Mouse (Mus musculus): ENCODE results near the gene Atxn1.

The Atxn1 gene

DNA sequence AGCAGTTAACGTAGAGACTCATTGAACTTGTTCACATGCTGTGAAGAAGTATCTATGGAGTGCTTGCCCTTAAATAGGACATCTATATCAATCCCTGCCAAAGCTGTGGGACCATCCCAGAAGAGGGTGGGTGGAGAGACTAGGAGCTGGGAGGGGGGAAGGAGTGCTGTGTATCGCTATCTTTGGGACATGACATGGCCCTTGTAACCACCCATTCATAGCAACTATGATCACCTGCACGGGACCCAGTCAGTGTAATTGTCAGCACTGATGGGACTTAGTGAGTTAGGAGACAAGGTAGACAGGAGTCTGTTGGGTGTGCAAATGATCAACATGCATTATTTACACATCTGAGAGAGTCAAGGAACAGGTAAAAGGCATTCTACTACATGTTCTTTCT lies 405.6 kb downstream of the Atxn1 start:
- in situ Hi-C loops (cut with MboI; ENCODE audit: low pct_unique_long_range_greater_than_20kb in 1 of 2, low sequenced_read_pairs in 2 of 2, unreplicated experiment in 1 of 2) = no loop called here

DNA sequence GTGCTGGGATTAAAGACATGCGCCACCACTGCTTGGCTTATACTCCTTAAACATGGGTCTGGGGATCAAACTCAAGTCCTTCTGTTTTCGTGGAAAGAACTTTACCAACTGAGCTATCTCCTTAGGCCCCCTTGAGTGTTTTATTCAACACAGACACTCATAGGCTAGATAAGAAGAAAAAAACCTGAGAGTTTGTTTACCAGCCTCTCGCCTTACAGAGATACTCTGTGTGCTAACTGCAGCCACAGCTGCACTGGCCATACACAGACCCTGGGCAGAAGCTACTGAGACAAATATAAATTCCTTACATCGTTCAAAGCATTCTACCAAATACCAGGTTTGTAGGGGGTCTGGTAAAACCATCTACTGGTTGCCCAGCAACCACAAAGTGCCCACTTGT lies 406.4 kb downstream of the Atxn1 start:
- in situ Hi-C loops (cut with MboI; ENCODE audit: low pct_unique_long_range_greater_than_20kb in 1 of 2, low sequenced_read_pairs in 2 of 2, unreplicated experiment in 1 of 2) = no loop called here

DNA sequence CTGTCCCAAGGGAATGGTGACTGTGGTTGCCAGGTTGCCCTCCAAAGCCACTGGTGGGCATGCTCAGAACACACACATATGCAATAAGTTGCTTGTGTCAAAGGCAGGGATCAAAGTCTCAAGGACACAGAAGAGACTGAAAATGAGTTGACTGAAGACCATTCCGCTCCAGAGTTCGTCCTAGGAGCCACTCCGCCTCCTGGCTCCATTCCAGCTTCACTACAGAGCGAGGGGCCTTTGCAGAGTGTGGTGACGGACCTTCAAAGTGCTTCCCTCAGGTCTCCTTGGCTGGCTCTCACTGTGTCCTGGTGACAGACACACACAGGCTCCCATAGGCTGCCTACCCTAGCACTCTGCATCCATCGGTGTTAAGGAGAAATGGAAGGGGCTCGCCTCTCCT lies 411.1 kb downstream of the Atxn1 start:
- in situ Hi-C loops (cut with MboI; ENCODE audit: low pct_unique_long_range_greater_than_20kb in 1 of 2, low sequenced_read_pairs in 2 of 2, unreplicated experiment in 1 of 2) = no loop called here

DNA sequence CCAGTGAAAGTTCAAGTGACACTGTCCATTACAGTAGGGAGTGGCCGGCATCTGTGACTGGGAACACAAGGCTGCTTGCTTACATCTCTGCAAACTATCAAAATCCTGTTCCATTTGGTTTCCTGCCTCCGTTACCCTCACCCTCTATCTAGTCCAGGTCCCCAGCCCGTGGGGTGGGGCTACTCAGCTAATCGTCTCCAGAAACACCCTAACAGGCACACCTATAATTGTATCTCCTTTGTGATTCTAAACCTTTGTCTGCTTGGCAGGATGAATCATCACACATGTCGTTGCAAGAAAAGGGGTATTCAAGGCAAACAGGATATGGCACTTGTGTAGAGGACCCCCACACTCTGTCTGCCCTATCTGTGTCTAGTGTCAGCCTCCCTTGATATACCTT lies 417.3 kb downstream of the Atxn1 start:
- in situ Hi-C loops (cut with MboI; ENCODE audit: low pct_unique_long_range_greater_than_20kb in 1 of 2, low sequenced_read_pairs in 2 of 2, unreplicated experiment in 1 of 2) = no loop called here

DNA sequence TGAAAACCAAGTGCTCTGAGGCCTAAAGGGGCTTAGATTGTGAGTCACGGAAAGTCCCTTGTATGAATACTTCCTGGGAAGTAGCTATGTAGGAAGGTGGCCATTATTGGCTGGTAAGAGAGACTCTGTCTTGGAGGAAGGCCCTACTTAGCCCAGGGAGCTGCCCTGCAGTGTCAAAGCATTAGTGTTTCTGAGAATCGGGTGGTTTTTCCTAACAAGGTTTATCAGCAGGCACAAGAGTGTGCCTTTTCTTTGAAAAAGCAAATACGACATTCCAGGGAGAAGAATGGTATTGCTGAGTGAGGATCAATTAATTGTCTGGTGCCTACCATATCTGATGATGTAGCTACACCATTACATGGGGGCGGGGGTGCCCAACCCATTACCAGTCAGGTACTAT lies 417.9 kb downstream of the Atxn1 start:
- in situ Hi-C loops (cut with MboI; ENCODE audit: low pct_unique_long_range_greater_than_20kb in 1 of 2, low sequenced_read_pairs in 2 of 2, unreplicated experiment in 1 of 2) = no loop called here

GRCm38 (mm10) chr13:45545974-45546373 lies 418.8 kb downstream of the Atxn1 start:
- in situ Hi-C loops (cut with MboI; ENCODE audit: low pct_unique_long_range_greater_than_20kb in 1 of 2, low sequenced_read_pairs in 2 of 2, unreplicated experiment in 1 of 2) = no loop called here

GRCm38 (mm10) chr13:45539205-45539568 lies 425.6 kb downstream of the Atxn1 start:
- in situ Hi-C loops (cut with MboI; ENCODE audit: low pct_unique_long_range_greater_than_20kb in 1 of 2, low sequenced_read_pairs in 2 of 2, unreplicated experiment in 1 of 2) = no loop called here

DNA sequence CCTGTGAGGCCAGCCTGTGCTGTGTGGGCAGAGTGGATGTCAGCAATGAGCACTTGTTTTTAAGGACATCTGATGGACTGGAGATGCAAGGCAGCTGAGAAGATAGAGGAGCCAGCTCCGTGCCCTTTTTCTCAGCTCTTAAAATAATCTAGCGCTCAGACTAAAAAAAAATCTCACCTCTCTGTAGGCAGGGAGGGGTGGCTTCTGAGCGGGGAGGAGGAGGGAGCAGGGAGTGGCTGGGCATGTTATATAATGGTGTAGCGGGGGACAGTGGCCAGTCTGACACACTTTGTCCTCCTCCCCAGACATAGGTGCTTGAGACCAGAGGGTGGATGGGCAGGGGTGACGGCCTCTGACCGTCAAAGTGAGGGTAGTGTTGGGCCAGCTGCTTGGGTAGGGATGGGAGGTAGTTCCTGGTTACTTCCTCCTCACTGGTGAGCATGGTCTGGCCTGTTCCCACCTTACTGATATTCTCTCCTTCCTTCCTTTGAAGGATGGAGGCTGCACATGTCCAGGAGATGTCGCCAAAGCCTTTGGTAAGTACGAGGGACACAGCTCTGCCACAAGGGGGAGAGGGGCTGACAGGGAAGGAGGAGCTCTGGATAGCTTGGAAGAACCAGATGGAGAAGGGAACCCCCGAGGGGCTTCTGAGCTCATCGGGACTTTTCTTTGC lies 426.1 kb downstream of the Atxn1 start:
- in situ Hi-C loops (cut with MboI; ENCODE audit: low pct_unique_long_range_greater_than_20kb in 1 of 2, low sequenced_read_pairs in 2 of 2, unreplicated experiment in 1 of 2) = no loop called here

GRCm38 (mm10) chr13:45538091-45538490 lies 426.7 kb downstream of the Atxn1 start:
- in situ Hi-C loops (cut with MboI; ENCODE audit: low pct_unique_long_range_greater_than_20kb in 1 of 2, low sequenced_read_pairs in 2 of 2, unreplicated experiment in 1 of 2) = no loop called here

- in situ Hi-C loops (cut with MboI; ENCODE audit: low pct_unique_long_range_greater_than_20kb in 1 of 2, low sequenced_read_pairs in 2 of 2, unreplicated experiment in 1 of 2) = no loop called here
Measured at GRCm38 (mm10) chr13:45537110-45537509, 427.7 kb downstream of the Atxn1 start.

GRCm38 (mm10) chr13:45535731-45536453 lies 428.9 kb downstream of the Atxn1 start:
- in situ Hi-C loops (cut with MboI; ENCODE audit: low pct_unique_long_range_greater_than_20kb in 1 of 2, low sequenced_read_pairs in 2 of 2, unreplicated experiment in 1 of 2) = no loop called here

- in situ Hi-C loops (cut with MboI; ENCODE audit: low pct_unique_long_range_greater_than_20kb in 1 of 2, low sequenced_read_pairs in 2 of 2, unreplicated experiment in 1 of 2) = no loop called here
Measured at GRCm38 (mm10) chr13:45530754-45531153, 434.1 kb downstream of the Atxn1 start.

DNA sequence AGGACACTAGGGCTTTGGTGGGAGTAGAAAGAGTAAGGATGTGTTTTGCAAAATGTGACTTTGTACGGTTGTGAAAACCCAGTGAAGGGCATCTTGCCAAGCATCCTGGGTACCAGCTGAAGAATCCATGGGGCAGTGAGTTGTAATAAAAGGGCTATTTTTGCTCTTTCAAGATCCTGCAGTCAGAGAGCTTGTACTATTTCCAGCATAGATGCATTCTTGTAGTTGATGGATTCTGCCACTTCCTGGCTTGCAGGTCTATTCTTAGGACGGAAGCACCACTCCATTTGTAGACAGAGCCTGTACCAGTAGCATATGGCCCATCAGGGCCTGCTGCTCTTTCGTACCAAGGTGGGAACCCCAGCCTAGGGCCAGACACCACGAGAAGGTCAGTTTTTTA lies 436.0 kb downstream of the Atxn1 start:
- in situ Hi-C loops (cut with MboI; ENCODE audit: low pct_unique_long_range_greater_than_20kb in 1 of 2, low sequenced_read_pairs in 2 of 2, unreplicated experiment in 1 of 2) = no loop called here

GRCm38 (mm10) chr13:45527232-45527964 lies 437.4 kb downstream of the Atxn1 start:
- in situ Hi-C loops (cut with MboI; ENCODE audit: low pct_unique_long_range_greater_than_20kb in 1 of 2, low sequenced_read_pairs in 2 of 2, unreplicated experiment in 1 of 2) = no loop called here

DNA sequence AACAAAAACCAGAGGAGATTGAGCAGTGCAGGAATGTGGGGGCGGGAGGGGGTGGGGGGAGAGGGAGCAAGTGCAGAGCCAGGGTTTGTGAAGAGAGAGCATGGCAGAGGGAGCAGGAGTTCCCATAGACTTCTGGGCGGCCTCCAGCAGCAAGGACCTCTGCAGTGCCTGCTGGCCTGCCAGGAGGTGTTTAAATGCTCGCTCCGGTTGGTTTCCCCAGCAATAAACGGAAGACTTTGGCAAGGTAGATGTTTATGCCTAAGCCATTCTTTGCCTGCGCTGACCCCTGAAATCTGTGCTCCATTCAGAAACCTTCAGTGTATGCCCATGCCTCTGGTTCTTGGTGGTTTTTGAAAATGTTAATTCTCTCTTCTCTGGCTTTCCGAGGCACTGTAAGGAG lies 438.6 kb downstream of the Atxn1 start:
- in situ Hi-C loops (cut with MboI; ENCODE audit: low pct_unique_long_range_greater_than_20kb in 1 of 2, low sequenced_read_pairs in 2 of 2, unreplicated experiment in 1 of 2) = no loop called here

GRCm38 (mm10) chr13:45524791-45525435 lies 439.9 kb downstream of the Atxn1 start:
- in situ Hi-C loops (cut with MboI; ENCODE audit: low pct_unique_long_range_greater_than_20kb in 1 of 2, low sequenced_read_pairs in 2 of 2, unreplicated experiment in 1 of 2) = no loop called here

DNA sequence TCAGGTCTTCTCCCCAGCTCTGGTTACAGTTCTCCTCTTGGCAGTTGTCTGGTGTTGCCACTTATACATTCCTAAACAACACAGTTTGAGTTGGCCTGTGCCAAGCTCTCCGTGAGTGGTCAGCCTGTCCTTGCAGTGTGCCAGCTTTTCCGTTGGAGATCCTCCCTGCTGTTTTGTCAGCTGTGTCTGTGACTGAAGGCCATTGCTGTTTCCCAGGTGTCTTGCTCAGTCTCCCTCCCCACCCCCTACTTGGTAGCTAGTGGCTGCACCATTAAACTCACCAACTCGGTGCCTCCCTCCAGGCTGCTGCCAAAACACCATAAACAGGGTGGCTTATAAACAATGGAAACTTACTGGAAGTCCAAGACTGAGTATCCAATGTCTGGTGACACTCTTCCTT lies 440.5 kb downstream of the Atxn1 start:
- in situ Hi-C loops (cut with MboI; ENCODE audit: low pct_unique_long_range_greater_than_20kb in 1 of 2, low sequenced_read_pairs in 2 of 2, unreplicated experiment in 1 of 2) = no loop called here

DNA sequence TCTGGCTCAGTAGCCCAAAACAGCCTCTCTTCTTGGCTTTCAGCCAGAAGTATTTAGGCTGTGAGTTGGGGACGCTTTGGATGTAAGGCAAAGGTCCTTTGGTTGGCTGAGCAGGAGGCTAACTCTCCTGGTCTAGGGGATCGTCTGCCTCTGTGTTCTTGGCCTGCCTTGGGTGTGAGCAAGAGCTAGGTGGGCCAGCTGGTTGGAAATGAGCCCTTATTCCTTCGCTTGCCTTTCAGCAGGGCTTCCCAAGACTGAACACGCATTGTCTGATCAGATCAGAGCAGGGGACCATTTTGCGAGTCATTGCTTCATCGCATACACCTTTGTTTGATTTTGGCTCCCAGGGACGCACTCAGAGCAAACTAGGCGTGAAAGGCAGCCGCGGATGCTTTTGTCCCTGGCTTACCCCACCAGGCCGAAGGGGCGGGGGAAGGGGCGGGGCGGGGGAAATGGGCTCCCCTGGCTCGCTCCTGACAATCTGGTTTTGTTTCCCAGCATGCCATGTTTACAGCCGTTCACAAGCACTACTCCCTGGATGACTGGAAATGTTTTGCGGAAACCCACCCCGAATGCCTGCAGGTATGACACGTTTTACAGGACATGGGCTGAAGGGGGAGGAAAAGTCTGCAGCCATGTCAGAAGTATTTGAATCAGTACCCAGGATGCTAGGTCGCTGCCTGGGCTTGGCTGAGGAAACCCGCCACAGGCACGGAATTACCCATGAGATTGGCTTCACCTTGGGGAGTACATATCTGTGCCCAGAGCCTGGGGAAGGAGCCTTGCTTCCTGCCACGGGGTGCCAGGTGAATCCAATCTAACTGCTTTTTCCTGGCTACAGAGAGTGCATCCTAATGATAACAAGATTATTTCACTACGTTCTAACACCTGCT lies 448.1 kb downstream of the Atxn1 start:
- in situ Hi-C loops (cut with MboI; ENCODE audit: low pct_unique_long_range_greater_than_20kb in 1 of 2, low sequenced_read_pairs in 2 of 2, unreplicated experiment in 1 of 2) = no loop called here
